Mouse (Mus musculus): ENCODE measurements around the gene Bach2.

Gene Bach2

GRCm38 (mm10) chr4:32238366-32238854, at the start of gene Bach2:
Gene Bach2 (plus strand): TSS chr4:32238804.
- DNase-seq (ENCODE audit: low read depth, low spot score), result peak; percentile 78

GRCm38 (mm10) chr4:32189416-32190036, 49.1 kb upstream of the Bach2 start:
- no peak for DNase-seq (ENCODE audit: low read depth, low spot score)

GRCm38 (mm10) chr4:32190506-32190905, 48.1 kb upstream of the Bach2 start:
- DNase-seq (ENCODE audit: low read depth, low spot score), result no peak

GRCm38 (mm10) chr4:32195945-32196921, 42.4 kb upstream of the Bach2 start:
- DNase-seq (ENCODE audit: low read depth, low spot score), result peak; percentile 76

- no peak for DNase-seq (ENCODE audit: low read depth, low spot score)
Observed at GRCm38 (mm10) chr4:32198031-32198430, 40.6 kb upstream of the Bach2 start.

- DNase-seq (ENCODE audit: low read depth, low spot score), result no peak
Observed at GRCm38 (mm10) chr4:32198589-32198988, 40.0 kb upstream of the Bach2 start.

GRCm38 (mm10) chr4:32199156-32199555, 39.4 kb upstream of the Bach2 start:
- DNase-seq (ENCODE audit: low read depth, low spot score), result no peak

GRCm38 (mm10) chr4:32201114-32201513, 37.5 kb upstream of the Bach2 start:
- no peak for DNase-seq (ENCODE audit: low read depth, low spot score)

GRCm38 (mm10) chr4:32202362-32202761, 36.2 kb upstream of the Bach2 start:
- DNase-seq (ENCODE audit: low read depth, low spot score), result no peak

- DNase-seq (ENCODE audit: low read depth, low spot score), result no peak
Observed at GRCm38 (mm10) chr4:32204819-32205218, 33.8 kb upstream of the Bach2 start.

GRCm38 (mm10) chr4:32205825-32206224, 32.8 kb upstream of the Bach2 start:
- DNase-seq (ENCODE audit: low read depth, low spot score), result no peak

GRCm38 (mm10) chr4:32209995-32210394, 28.6 kb upstream of the Bach2 start:
- DNase-seq (ENCODE audit: low read depth, low spot score), result no peak

GRCm38 (mm10) chr4:32210424-32211184, 28.0 kb upstream of the Bach2 start:
- no peak for DNase-seq (ENCODE audit: low read depth, low spot score)

GRCm38 (mm10) chr4:32212593-32212992, 26.0 kb upstream of the Bach2 start:
- DNase-seq (ENCODE audit: low read depth, low spot score), result no peak

- DNase-seq (ENCODE audit: low read depth, low spot score), result no peak
Observed at GRCm38 (mm10) chr4:32216466-32216865, 22.1 kb upstream of the Bach2 start.

GRCm38 (mm10) chr4:32217016-32217415, 21.6 kb upstream of the Bach2 start:
- DNase-seq (ENCODE audit: low read depth, low spot score), result no peak

GRCm38 (mm10) chr4:32217593-32217992, 21.0 kb upstream of the Bach2 start:
- DNase-seq (ENCODE audit: low read depth, low spot score), result no peak

GRCm38 (mm10) chr4:32218371-32218770, 20.2 kb upstream of the Bach2 start:
- DNase-seq (ENCODE audit: low read depth, low spot score), result no peak

- DNase-seq (ENCODE audit: low read depth, low spot score), result no peak
Observed at GRCm38 (mm10) chr4:32219428-32220128, 19.0 kb upstream of the Bach2 start.

- DNase-seq (ENCODE audit: low read depth, low spot score), result no peak
Observed at GRCm38 (mm10) chr4:32220129-32220491, 18.5 kb upstream of the Bach2 start.

GRCm38 (mm10) chr4:32220961-32221360, 17.6 kb upstream of the Bach2 start:
- no peak for DNase-seq (ENCODE audit: low read depth, low spot score)
